Mouse (Mus musculus) lung, adult 2 months (tissue): ENCODE data around the gene Prkca. TPM values are rescaled to one million over a fixed set of nuclear protein-coding genes. Genes with fewer than 3 reads are reported as not detected.

Experiments
- DNase-seq: peaks from one replicate; pipeline ENCODE4 v3.0.0; 2022
- H3K4me1 ChIP-seq: fragments of 200-500 bp; 2 replicates; pipeline ENCODE4 v1.6.1; 2011; ENCODE audit warnings: low read length; ENCODE audit not compliant: control insufficient read depth, insufficient read depth
- H3K4me3 ChIP-seq: fragments of 200-500 bp; replicated peaks from 2 replicates; pipeline ENCODE3; 2011; ENCODE audit warnings: low read depth, mild to moderate bottlenecking, control low read depth, low read length; ENCODE audit errors: extremely low read depth
- CTCF ChIP-seq: fragments of 200-500 bp; IDR thresholded peaks from 2 replicates; pipeline ENCODE4 v1.5.1; 2011; ENCODE audit warnings: mild to moderate bottlenecking, low read length, control low read depth; ENCODE audit not compliant: insufficient read depth
- POLR2A ChIP-seq: fragments of 200-500 bp; IDR thresholded peaks from 2 replicates; pipeline ENCODE4 v1.6.1; 2011; ENCODE audit warnings: low read depth, mild to moderate bottlenecking, control low read depth, low read length, borderline replicate concordance; ENCODE audit errors: extremely low read depth
- WGBS: fragments of 180-500 bp; shearing (Covaris S2); methylation state at CpG from one replicate; pipeline ENCODE4 v1.1.7; 2018; 5-methylcytosine and 5-hydroxymethylcytosine counted together
- polyA plus RNA-seq: library from polyadenylated mRNA; depleted of rRNA; stranded (reverse); fragments of >200 nt; gene quantifications from 2 replicates; pipeline ENCODE4 v1.2.3, GENCODE M21; 2012

Prkca gene
- polyA plus RNA-seq, 1 experiment = 13.5 TPM

- TF ChIP-seq CTCF (no peak), POLR2A (no peak)
- 78% methylated on average over 11 of the region's 11 CpGs for WGBS
- DNase-seq = no peak
- Histone ChIP-seq H3K4me3 (no peak overlapping the region), H3K4me1 (no peaks in the 10 kb centered on the region)
These were observed 412.4 kb downstream of the Prkca start for GRCm38 (mm10) chr11:107931288-107931687.

- no peak for DNase-seq
- no peaks in the 10 kb centered on the region for H3K4me1 ChIP-seq
- WGBS = 51% methylated on average over 3 of the region's 3 CpGs
- no peak overlapping the region for H3K4me3 ChIP-seq
- TF ChIP-seq CTCF = no peak
- no peak for TF ChIP-seq POLR2A
These were observed 414.0 kb downstream of the Prkca start for GRCm38 (mm10) chr11:107929712-107930111.

GRCm38 (mm10) chr11:107919852-107920508 lies 423.7 kb downstream of the Prkca start:
- TF ChIP-seq POLR2A (no peak), CTCF (no peak)
- no peaks in the 10 kb centered on the region for H3K4me1 ChIP-seq

GRCm38 (mm10) chr11:107917721-107918235 lies 425.9 kb downstream of the Prkca start:
- no peaks in the 10 kb centered on the region for H3K4me1 ChIP-seq
- TF ChIP-seq CTCF = no peak
- no peak for TF ChIP-seq POLR2A
- no peak overlapping the region for H3K4me3 ChIP-seq
- WGBS = 57% methylated on average over 9 of the region's 9 CpGs
- no peak for DNase-seq

More at GRCm38 (mm10) chr11:107919852-107920508, 423.7 kb downstream of the Prkca start:
- no peak for DNase-seq
- no peak overlapping the region for H3K4me3 ChIP-seq
- WGBS = 41% methylated on average over 16 of the region's 16 CpGs

- whole genome bisulfite sequencing = 6% methylated on average over 35 of the region's 36 CpGs
- no peaks in the 10 kb centered on the region for H3K4me1 ChIP-seq
- DNase-seq = no peak
- TF ChIP-seq POLR2A (no peak), CTCF (no peak)
- no peak within 1 kb of the TSS for H3K4me3 ChIP-seq
These were observed 429.0 kb downstream of the Prkca start, which contains the start of gene Cacng5 for GRCm38 (mm10) chr11:107914634-107915226. Cacng5 (minus strand) TSS chr11:107915055.

GRCm38 (mm10) chr11:107913317-107913716 lies 430.4 kb downstream of the Prkca start:
- WGBS = 53% methylated on average over 3 of the region's 3 CpGs

GRCm38 (mm10) chr11:107905364-107905763 lies 438.4 kb downstream of the Prkca start:
- no peak for DNase-seq
- 66% methylated on average over 9 of the region's 9 CpGs for WGBS
- no peak for TF ChIP-seq CTCF
- TF ChIP-seq POLR2A = no peak
- Histone ChIP-seq H3K4me1 (no peaks in the 10 kb centered on the region), H3K4me3 (no peak overlapping the region)

More at GRCm38 (mm10) chr11:107913317-107913716, 430.4 kb downstream of the Prkca start:
- Histone ChIP-seq H3K4me3 (no peak overlapping the region), H3K4me1 (no peaks in the 10 kb centered on the region)
- TF ChIP-seq POLR2A = no peak
- TF ChIP-seq CTCF = no peak
- DNase-seq = no peak

- no peak overlapping the region for H3K4me3 ChIP-seq
- WGBS = 23% methylated on average over 4 of the region's 4 CpGs
- H3K4me1 ChIP-seq = no peaks in the 10 kb centered on the region
- DNase-seq = no peak
- TF ChIP-seq CTCF = no peak
These were observed 439.6 kb downstream of the Prkca start for GRCm38 (mm10) chr11:107903966-107904605.

- no peak for TF ChIP-seq POLR2A
- no peak for TF ChIP-seq CTCF
- no peak overlapping the region for H3K4me3 ChIP-seq
- DNase-seq = no peak
- no peaks in the 10 kb centered on the region for H3K4me1 ChIP-seq
- WGBS = 40% methylated on average over 4 of the region's 4 CpGs
These were observed 443.3 kb downstream of the Prkca start for GRCm38 (mm10) chr11:107900470-107900869.
